Mouse (Mus musculus): ENCODE data around the gene Foxo6. TPM values are rescaled to one million over a fixed set of nuclear protein-coding genes. Genes with fewer than 3 reads are reported as not detected.

Foxo6 gene
- polyA plus RNA-seq (2016; fragmentation: Nextera tagmentation; extraction: Ambion mirVana), result 0.46 and 0.47 TPM in 2 replicates

- peak; percentile 85 for ATAC-seq (ENCODE audit: insufficient number of reproducible peaks, insufficient read depth, low FRiP score, low TSS enrichment)
- peaks cover 55% of the 10 kb centered on the region for H3K27me3 ChIP-seq
- H3K9me3 ChIP-seq, result no peaks in the 10 kb centered on the region
- peak within 1 kb of the TSS; percentile 99 for H3K4me2 ChIP-seq (replicated peaks)
- H3K36me3 ChIP-seq, result no peaks in the 10 kb centered on the region
- peaks cover 23% of the 10 kb centered on the region for H3K4me1 ChIP-seq
- no peak within 1 kb of the TSS for H3K27ac ChIP-seq
- H3K9ac ChIP-seq, result peak within 1 kb of the TSS; percentile 50
- H3K4me3 ChIP-seq, result peak within 1 kb of the TSS; percentile 55
- under 1% methylated on average over 87 of the region's 99 CpGs for WGBS
These were observed at the start of gene Foxo6 for GRCm38 (mm10) chr4:120287290-120288111. Gene Foxo6 (minus strand): TSS chr4:120287349.

DNA sequence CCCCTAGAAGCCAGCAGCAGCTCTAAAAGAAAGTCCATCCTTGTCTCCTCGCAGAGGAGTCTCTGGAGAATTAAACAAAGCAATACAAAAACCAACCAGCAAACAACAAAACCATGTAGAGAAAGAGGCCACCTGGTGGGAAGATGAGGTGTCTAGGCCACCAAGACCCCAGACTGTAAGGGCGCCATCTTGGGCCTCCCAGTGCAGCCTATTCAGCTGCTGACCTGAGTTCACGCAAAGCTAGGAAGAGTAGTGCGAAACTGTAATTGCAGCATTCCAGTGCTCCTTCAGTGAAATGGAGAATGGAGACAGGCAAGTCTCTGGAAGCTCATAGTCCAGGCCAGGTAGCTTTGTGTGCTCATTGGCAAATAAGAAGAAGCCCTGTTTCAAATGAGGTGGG, 47.2 kb upstream of the Foxo6 start:
- Histone ChIP-seq H3K4me2 (replicated peaks) (no peak overlapping the region), H3K4me3 (no peak overlapping the region), H3K27me3 (0 out of 2 replicates have a peak, but pooled peaks cover 3% of the 10 kb centered on the region), H3K9ac (no peak overlapping the region), H3K4me1 (no peaks in the 10 kb centered on the region), H3K9me3 (no peaks in the 10 kb centered on the region), H3K27ac (no peak overlapping the region), H3K36me3 (no peaks in the 10 kb centered on the region)
- ATAC-seq (ENCODE audit: insufficient number of reproducible peaks, insufficient read depth, low FRiP score, low TSS enrichment), result no peak
- 91% methylated on average over 4 of the region's 4 CpGs for WGBS

DNA sequence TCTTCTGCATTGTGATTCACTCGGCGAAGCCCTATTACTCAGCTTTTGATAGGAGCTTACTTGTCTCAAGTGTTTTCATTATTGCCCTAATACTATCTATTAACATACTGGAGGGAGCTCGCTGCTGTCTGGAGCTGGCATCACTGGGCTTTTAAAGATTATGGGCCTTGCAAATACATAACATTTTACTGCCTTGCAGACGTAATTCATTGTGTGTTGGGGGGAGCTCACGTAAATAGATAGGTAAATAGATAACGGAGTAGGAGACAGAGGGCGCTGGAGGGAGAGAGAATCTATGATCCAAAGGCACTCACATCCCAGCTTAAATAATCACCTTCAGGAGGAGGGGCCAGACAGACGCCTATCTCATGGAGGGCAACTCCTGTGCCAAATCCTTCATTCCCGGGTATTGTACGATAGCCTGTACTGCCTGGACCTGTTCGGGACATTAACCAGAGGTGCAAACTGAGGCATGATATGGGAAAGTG, 45.8 kb upstream of the Foxo6 start:
- 35% methylated on average over 11 of the region's 11 CpGs for WGBS
- Histone ChIP-seq H3K4me1 (no peaks in the 10 kb centered on the region), H3K27me3 (0 out of 2 replicates have a peak, but pooled peaks cover 3% of the 10 kb centered on the region), H3K27ac (no peak overlapping the region), H3K4me3 (no peak overlapping the region), H3K36me3 (no peaks in the 10 kb centered on the region), H3K4me2 (replicated peaks) (no peak overlapping the region), H3K9ac (no peak overlapping the region), H3K9me3 (no peaks in the 10 kb centered on the region)
- ATAC-seq (ENCODE audit: insufficient number of reproducible peaks, insufficient read depth, low FRiP score, low TSS enrichment), result no peak

DNA sequence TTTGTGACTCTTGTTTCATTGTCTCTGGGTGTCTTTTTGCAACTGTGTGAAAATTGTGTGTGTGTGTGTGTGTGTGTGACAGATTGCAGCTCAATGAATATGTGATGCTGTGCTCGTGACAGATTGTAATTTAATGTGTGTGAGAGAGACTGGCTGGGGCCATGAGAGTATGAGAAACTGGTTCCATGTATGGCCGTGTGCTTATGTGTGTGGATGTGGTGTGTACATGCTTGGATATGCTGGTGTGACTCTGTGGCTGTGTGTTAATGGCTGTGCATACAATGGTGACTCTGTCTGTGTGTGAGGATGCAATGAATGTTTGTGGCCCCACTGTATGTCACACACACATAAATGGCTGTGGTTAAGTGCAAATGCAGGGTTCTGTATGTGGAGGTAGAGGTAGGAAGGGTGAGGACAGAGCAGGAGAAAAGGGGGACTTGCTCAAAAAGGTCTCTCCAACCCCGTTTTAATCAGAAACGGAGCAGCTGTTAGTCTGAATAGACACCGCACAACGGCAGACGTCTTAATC, 45.3 kb upstream of the Foxo6 start:
- H3K9ac ChIP-seq, result no peak overlapping the region
- H3K36me3 ChIP-seq, result no peaks in the 10 kb centered on the region
- H3K9me3 ChIP-seq, result no peaks in the 10 kb centered on the region
- no peak for ATAC-seq (ENCODE audit: insufficient number of reproducible peaks, insufficient read depth, low FRiP score, low TSS enrichment)
- no peak overlapping the region for H3K4me3 ChIP-seq
- WGBS, result 38% methylated on average over 7 of the region's 7 CpGs
- no peak overlapping the region for H3K27ac ChIP-seq
- 0 out of 2 replicates have a peak, but pooled peaks cover 3% of the 10 kb centered on the region for H3K27me3 ChIP-seq
- H3K4me2 ChIP-seq (replicated peaks), result no peak overlapping the region
- no peaks in the 10 kb centered on the region for H3K4me1 ChIP-seq

GRCm38 (mm10) chr4:120331992-120332391, 44.8 kb upstream of the Foxo6 start:
- ATAC-seq (ENCODE audit: insufficient number of reproducible peaks, insufficient read depth, low FRiP score, low TSS enrichment), result no peak

DNA sequence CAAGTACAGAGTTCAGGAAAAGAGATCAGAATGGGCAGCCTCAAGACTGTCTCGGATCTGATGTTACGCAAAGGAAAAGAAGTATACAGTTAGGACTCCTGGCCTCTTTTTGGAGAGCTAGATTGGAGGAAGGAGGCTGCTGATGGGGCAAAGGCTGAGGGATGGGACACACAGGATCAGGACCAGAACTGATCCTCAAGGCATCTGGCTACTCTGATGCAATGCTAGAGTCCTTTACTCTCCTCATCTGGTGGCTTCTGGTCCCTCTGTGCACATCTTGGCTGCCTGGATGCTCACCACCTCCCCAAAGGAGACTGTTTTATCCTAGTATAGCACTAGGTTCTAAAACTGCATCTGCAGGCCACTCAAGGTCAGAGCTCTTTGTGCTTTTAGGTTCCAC, 44.4 kb upstream of the Foxo6 start:
- 91% methylated on average over 2 of the region's 2 CpGs for WGBS
- no peak overlapping the region for H3K27ac ChIP-seq

More at GRCm38 (mm10) chr4:120331992-120332391, 44.8 kb upstream of the Foxo6 start:
- Histone ChIP-seq H3K9me3 (no peaks in the 10 kb centered on the region), H3K4me3 (no peak overlapping the region), H3K4me2 (replicated peaks) (no peak overlapping the region), H3K36me3 (no peaks in the 10 kb centered on the region), H3K4me1 (no peaks in the 10 kb centered on the region), H3K27me3 (0 out of 2 replicates have a peak, but pooled peaks cover 3% of the 10 kb centered on the region), H3K9ac (no peak overlapping the region), H3K27ac (no peak overlapping the region)
- whole genome bisulfite sequencing, result 88% methylated on average over 7 of the region's 7 CpGs

GRCm38 (mm10) chr4:120325748-120326147, 38.6 kb upstream of the Foxo6 start:
- ATAC-seq (ENCODE audit: insufficient number of reproducible peaks, insufficient read depth, low FRiP score, low TSS enrichment), result no peak
- H3K27ac ChIP-seq, result no peak overlapping the region
- H3K27me3 ChIP-seq, result no peaks in the 10 kb centered on the region
- no peak overlapping the region for H3K4me3 ChIP-seq
- H3K9ac ChIP-seq, result no peak overlapping the region
- no peak overlapping the region for H3K4me2 ChIP-seq (replicated peaks)
- H3K9me3 ChIP-seq, result no peaks in the 10 kb centered on the region
- 56% methylated on average over 4 of the region's 4 CpGs for WGBS
- no peaks in the 10 kb centered on the region for H3K36me3 ChIP-seq
- H3K4me1 ChIP-seq, result no peaks in the 10 kb centered on the region

More for the DNA sequence above, 44.4 kb upstream of the Foxo6 start:
- Histone ChIP-seq H3K4me3 (no peak overlapping the region), H3K4me2 (replicated peaks) (no peak overlapping the region), H3K9me3 (no peaks in the 10 kb centered on the region), H3K9ac (no peak overlapping the region), H3K36me3 (no peaks in the 10 kb centered on the region), H3K27me3 (0 out of 2 replicates have a peak, but pooled peaks cover 3% of the 10 kb centered on the region), H3K4me1 (no peaks in the 10 kb centered on the region)
- ATAC-seq (ENCODE audit: insufficient number of reproducible peaks, insufficient read depth, low FRiP score, low TSS enrichment), result no peak

DNA sequence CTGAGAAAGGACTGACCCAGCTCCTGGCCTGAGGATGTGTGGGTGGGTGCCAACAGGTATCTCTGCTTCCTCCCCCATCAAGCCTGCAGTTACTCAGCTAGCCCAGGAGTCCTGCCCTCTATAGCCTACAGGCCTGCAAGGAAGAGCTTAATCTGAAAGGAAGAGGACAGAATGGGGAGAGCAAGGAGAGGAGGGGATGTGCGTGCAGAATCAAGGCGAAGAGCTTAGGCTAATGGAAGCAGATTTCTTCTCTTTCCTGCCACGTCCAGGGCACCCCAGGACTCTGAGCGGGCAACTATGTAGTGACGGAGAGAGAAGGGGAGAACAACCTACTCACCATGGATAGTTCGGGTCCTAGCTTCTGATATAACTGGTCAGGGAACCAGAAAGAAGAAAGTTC, 37.9 kb upstream of the Foxo6 start:
- 81% methylated on average over 6 of the region's 6 CpGs for WGBS
- Histone ChIP-seq H3K4me3 (no peak overlapping the region), H3K36me3 (no peaks in the 10 kb centered on the region), H3K27ac (no peak overlapping the region), H3K9ac (no peak overlapping the region), H3K27me3 (no peaks in the 10 kb centered on the region), H3K9me3 (no peaks in the 10 kb centered on the region), H3K4me2 (replicated peaks) (no peak overlapping the region), H3K4me1 (no peaks in the 10 kb centered on the region)
- ATAC-seq (ENCODE audit: insufficient number of reproducible peaks, insufficient read depth, low FRiP score, low TSS enrichment), result no peak

DNA sequence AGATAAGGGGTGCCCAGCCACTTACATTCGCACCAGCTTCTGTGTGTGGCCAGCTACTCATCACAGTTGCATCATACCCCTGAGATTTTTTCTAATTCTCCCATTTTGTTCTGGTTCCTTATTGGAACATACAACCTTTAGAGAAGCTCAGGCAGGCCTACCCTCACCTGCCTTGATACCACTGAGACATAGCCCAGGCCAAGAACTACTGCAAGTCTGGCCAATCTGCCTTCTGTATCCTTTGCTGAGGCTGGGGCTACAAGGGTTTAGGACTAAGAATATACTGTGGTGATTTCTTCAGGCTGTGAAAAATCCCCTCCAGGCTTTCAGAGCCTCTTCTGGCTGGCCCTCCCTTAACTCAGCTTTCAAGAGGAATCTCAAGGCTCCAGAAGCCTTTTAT, 36.7 kb upstream of the Foxo6 start:
- Histone ChIP-seq H3K4me2 (replicated peaks) (no peak overlapping the region), H3K36me3 (no peaks in the 10 kb centered on the region), H3K27me3 (no peaks in the 10 kb centered on the region), H3K9me3 (no peaks in the 10 kb centered on the region), H3K9ac (no peak overlapping the region), H3K4me3 (no peak overlapping the region), H3K4me1 (no peaks in the 10 kb centered on the region), H3K27ac (no peak overlapping the region)
- WGBS, result 82% methylated on average over 1 of the region's 1 CpGs
- no peak for ATAC-seq (ENCODE audit: insufficient number of reproducible peaks, insufficient read depth, low FRiP score, low TSS enrichment)

GRCm38 (mm10) chr4:120323198-120323597, 36.0 kb upstream of the Foxo6 start:
- 35% methylated on average over 6 of the region's 6 CpGs for WGBS

GRCm38 (mm10) chr4:120317541-120317940, 30.4 kb upstream of the Foxo6 start:
- Histone ChIP-seq H3K36me3 (no peaks in the 10 kb centered on the region), H3K27me3 (no peaks in the 10 kb centered on the region), H3K27ac (no peak overlapping the region), H3K9me3 (no peaks in the 10 kb centered on the region), H3K4me2 (replicated peaks) (no peak overlapping the region), H3K4me1 (no peaks in the 10 kb centered on the region), H3K4me3 (no peak overlapping the region), H3K9ac (no peak overlapping the region)
- no peak for ATAC-seq (ENCODE audit: insufficient number of reproducible peaks, insufficient read depth, low FRiP score, low TSS enrichment)
- 60% methylated on average over 2 of the region's 2 CpGs for WGBS

More at GRCm38 (mm10) chr4:120323198-120323597, 36.0 kb upstream of the Foxo6 start:
- no peak overlapping the region for H3K27ac ChIP-seq
- H3K36me3 ChIP-seq, result no peaks in the 10 kb centered on the region
- no peak for ATAC-seq (ENCODE audit: insufficient number of reproducible peaks, insufficient read depth, low FRiP score, low TSS enrichment)
- no peak overlapping the region for H3K4me2 ChIP-seq (replicated peaks)
- H3K4me1 ChIP-seq, result no peaks in the 10 kb centered on the region
- no peak overlapping the region for H3K4me3 ChIP-seq
- no peak overlapping the region for H3K9ac ChIP-seq
- H3K9me3 ChIP-seq, result no peaks in the 10 kb centered on the region
- H3K27me3 ChIP-seq, result no peaks in the 10 kb centered on the region

GRCm38 (mm10) chr4:120316716-120317115, 29.6 kb upstream of the Foxo6 start:
- Histone ChIP-seq H3K9me3 (no peaks in the 10 kb centered on the region), H3K4me2 (replicated peaks) (no peak overlapping the region), H3K4me3 (no peak overlapping the region), H3K4me1 (no peaks in the 10 kb centered on the region), H3K36me3 (no peaks in the 10 kb centered on the region), H3K9ac (no peak overlapping the region), H3K27ac (no peak overlapping the region), H3K27me3 (no peaks in the 10 kb centered on the region)
- no peak for ATAC-seq (ENCODE audit: insufficient number of reproducible peaks, insufficient read depth, low FRiP score, low TSS enrichment)
- 64% methylated on average over 4 of the region's 4 CpGs for WGBS

Measured in embryonic facial prominence, embryonic 12.5 days (tissue).